Mouse (Mus musculus) kidney, embryonic 16.5 days (tissue): ENCODE results near the gene Sncb. TPM values are rescaled to one million over a fixed set of nuclear protein-coding genes. Genes with fewer than 3 reads are reported as not detected.

Experiments
- ATAC-seq: fragments of 200-750 bp; cut with Nextera tagmentation; 2 replicates; pipeline ENCODE4 v1.8.0; 2017; ENCODE audit warnings: moderate TSS enrichment; ENCODE audit not compliant: low FRiP score, low TSS enrichment
- H3K27ac ChIP-seq: fragments of 300-500 bp; sonication (generic); 2 replicates; pipeline ENCODE4 v1.5.1; 2014; ENCODE audit warnings: low read length
- H3K27me3 ChIP-seq: fragments of 300-500 bp; sonication (generic); 2 replicates; pipeline ENCODE4 v1.6.1; 2014; ENCODE audit warnings: low read length, control low read depth, mixed read lengths; ENCODE audit not compliant: insufficient read depth
- H3K36me3 ChIP-seq: fragments of 300-500 bp; sonication (generic); 2 replicates; pipeline ENCODE4 v1.6.1; 2014; ENCODE audit warnings: low read length, control low read depth, mixed read lengths; ENCODE audit not compliant: insufficient read depth
- H3K4me1 ChIP-seq: fragments of 300-500 bp; sonication (generic); 2 replicates; pipeline ENCODE4 v1.6.1; 2014; ENCODE audit warnings: low read length, control low read depth, mixed read lengths; ENCODE audit not compliant: insufficient read depth
- H3K4me2 ChIP-seq: fragments of 300-500 bp; sonication (generic); replicated peaks from 2 replicates; pipeline ENCODE4 v1.6.1; 2014; ENCODE audit warnings: low read depth, low read length
- H3K4me3 ChIP-seq: fragments of 300-500 bp; sonication (generic); 2 replicates; pipeline ENCODE4 v1.5.1; 2014; ENCODE audit warnings: mild to moderate bottlenecking, low read length
- H3K9ac ChIP-seq: fragments of 300-500 bp; sonication (generic); replicated peaks from 2 replicates; pipeline ENCODE4 v1.6.1; 2014; ENCODE audit warnings: low read length
- H3K9me3 ChIP-seq: fragments of 300-500 bp; sonication (generic); 2 replicates; pipeline ENCODE4 v1.6.1; 2016; ENCODE audit warnings: low read length, control low read depth
- WGBS: fragments of 180-500 bp; shearing (Covaris S2); extraction: QIAGEN DNeasy Blood & Tissue Kit; methylation state at CpG from one replicate; pipeline ENCODE4 v1.1.7; 2014; 5-methylcytosine and 5-hydroxymethylcytosine counted together
- polyA plus RNA-seq: library from polyadenylated mRNA; unstranded; fragments of >200 nt; fragmentation: Nextera tagmentation; extraction: Ambion mirVana; gene quantifications from 2 replicates; pipeline ENCODE4 v1.2.1, GENCODE M21; 2015

The Sncb gene
- polyA plus RNA-seq, 1 experiment from 2014 or later: not detected

- Histone ChIP-seq H3K9ac (no peak overlapping the region), H3K27ac (no peak overlapping the region)
- 65% methylated on average over 11 of the region's 11 CpGs for WGBS
Observed at GRCm38 (mm10) chr13:54726131-54726530, 40.3 kb downstream of the Sncb start.

DNA sequence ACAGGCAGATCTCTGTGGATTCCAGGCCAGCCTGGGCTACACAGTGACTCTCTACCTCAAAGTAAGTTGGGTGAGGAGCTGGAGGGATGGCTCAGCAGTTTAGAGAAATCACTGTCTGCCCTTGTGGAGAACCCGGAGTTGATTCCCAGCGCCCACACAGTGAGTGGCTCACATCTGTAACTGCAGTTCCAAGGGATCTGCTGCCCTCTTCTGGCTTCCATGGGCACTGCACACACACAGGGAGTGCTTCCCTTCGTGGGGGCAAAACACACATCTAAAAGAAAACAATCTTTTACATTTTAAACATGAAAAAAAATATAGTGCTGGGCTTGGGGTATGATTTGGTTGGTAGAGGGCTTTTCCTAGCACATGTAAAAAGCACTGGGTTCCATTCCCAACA lies 43.3 kb downstream of the Sncb start:
- no peaks in the 10 kb centered on the region for H3K27me3 ChIP-seq
- no peak overlapping the region for H3K4me2 ChIP-seq
- no peaks in the 10 kb centered on the region for H3K4me1 ChIP-seq
- no peak for ATAC-seq
- H3K9ac ChIP-seq: no peak overlapping the region
- H3K4me3 ChIP-seq: no peak overlapping the region
- H3K36me3 ChIP-seq: no peaks in the 10 kb centered on the region
- H3K27ac ChIP-seq: no peak overlapping the region
- peaks cover 4% of the 10 kb centered on the region; the same call in 1 of the 2 replicates for H3K9me3 ChIP-seq
- WGBS: 89% methylated on average over 3 of the region's 3 CpGs

More at GRCm38 (mm10) chr13:54726131-54726530, 40.3 kb downstream of the Sncb start:
- Histone ChIP-seq H3K4me3 (no peak overlapping the region), H3K27me3 (no peaks in the 10 kb centered on the region), H3K4me2 (no peak overlapping the region), H3K4me1 (no peaks in the 10 kb centered on the region), H3K36me3 (no peaks in the 10 kb centered on the region), H3K9me3 (peaks cover 4% of the 10 kb centered on the region; the same call in 1 of the 2 replicates)
- ATAC-seq: no peak

GRCm38 (mm10) chr13:54716916-54717315 lies 49.5 kb downstream of the Sncb start:
- Histone ChIP-seq H3K27me3 (no peaks in the 10 kb centered on the region), H3K4me1 (no peaks in the 10 kb centered on the region), H3K4me3 (no peak overlapping the region), H3K9me3 (no peaks in the 10 kb centered on the region), H3K27ac (no peak overlapping the region), H3K4me2 (no peak overlapping the region), H3K36me3 (no peaks in the 10 kb centered on the region), H3K9ac (no peak overlapping the region)
- no peak for ATAC-seq
- 0% methylated on average over 5 of the region's 5 CpGs for WGBS

- Histone ChIP-seq H3K36me3 (no peaks in the 10 kb centered on the region), H3K9me3 (no peaks in the 10 kb centered on the region), H3K27ac (no peak overlapping the region), H3K4me1 (no peaks in the 10 kb centered on the region), H3K4me3 (no peak overlapping the region), H3K27me3 (no peaks in the 10 kb centered on the region), H3K9ac (no peak overlapping the region), H3K4me2 (no peak overlapping the region)
- WGBS: 67% methylated on average over 10 of the region's 10 CpGs
- ATAC-seq: no peak
Observed at GRCm38 (mm10) chr13:54714996-54715395, 51.4 kb downstream of the Sncb start.

DNA sequence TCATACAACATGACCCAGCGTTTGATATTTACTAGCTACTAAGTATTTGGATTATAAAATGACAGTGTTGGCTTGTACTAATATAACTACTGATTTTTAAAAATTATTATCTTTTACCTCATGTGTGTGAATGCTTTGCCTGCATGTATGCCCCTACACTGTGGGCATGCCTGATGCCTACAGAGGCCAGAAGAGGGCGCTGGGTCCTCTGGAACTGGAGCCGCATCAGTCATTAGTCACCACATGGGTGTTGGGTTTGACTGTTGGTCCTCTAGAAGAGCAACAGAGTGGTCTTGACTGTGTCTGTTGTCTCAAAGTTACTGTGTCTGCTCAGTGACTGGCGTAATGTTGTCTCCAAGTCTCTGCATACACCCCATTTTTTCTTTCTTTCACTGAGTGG lies 52.0 kb downstream of the Sncb start:
- Histone ChIP-seq H3K4me2 (no peak overlapping the region), H3K27me3 (no peaks in the 10 kb centered on the region), H3K4me1 (no peaks in the 10 kb centered on the region), H3K9ac (no peak overlapping the region), H3K9me3 (no peaks in the 10 kb centered on the region), H3K27ac (no peak overlapping the region), H3K36me3 (no peaks in the 10 kb centered on the region), H3K4me3 (no peak overlapping the region)
- 40% methylated on average over 4 of the region's 4 CpGs for WGBS
- no peak for ATAC-seq

DNA sequence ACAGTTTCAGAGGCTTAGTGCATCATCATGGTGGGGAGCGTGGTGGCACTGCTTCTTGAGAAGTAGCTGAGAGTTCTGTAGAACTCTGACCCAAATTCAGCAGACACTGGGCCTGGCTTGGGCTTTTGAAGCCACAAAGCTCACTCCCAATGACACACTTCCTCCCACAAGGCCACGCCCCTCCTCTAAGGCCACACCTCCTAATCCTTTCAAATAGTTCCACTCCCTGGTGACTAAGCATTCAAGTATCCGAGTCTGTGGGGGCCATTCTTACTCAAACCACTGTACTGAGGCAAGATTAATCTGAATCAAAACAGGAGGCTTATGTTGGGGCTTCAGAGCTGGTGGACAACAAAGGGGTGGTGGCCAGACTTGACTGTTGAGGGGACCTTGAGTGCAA lies 55.5 kb downstream of the Sncb start:
- no peak for ATAC-seq
- Histone ChIP-seq H3K36me3 (no peaks in the 10 kb centered on the region), H3K9me3 (no peaks in the 10 kb centered on the region), H3K27me3 (no peaks in the 10 kb centered on the region), H3K4me2 (no peak overlapping the region), H3K4me3 (no peak overlapping the region), H3K27ac (no peak overlapping the region), H3K4me1 (no peaks in the 10 kb centered on the region), H3K9ac (no peak overlapping the region)
- 81% methylated on average over 3 of the region's 3 CpGs for WGBS

Other genes with a start within 250 kb of the Sncb start
- 202 and 205 TPM in 2 replicates for gene 4833439L19Rik, start 201.2 kb downstream of the Sncb start, polyA plus RNA-seq
- 31.8 and 37.8 TPM in 2 replicates for gene Arl10, start 191.6 kb downstream of the Sncb start, polyA plus RNA-seq
- gene Nop16, start 176.5 kb downstream of the Sncb start, polyA plus RNA-seq: 97.6 and 106 TPM in 2 replicates
- gene Higd2a, start 176.4 kb downstream of the Sncb start, polyA plus RNA-seq: 203 and 208 TPM in 2 replicates
- gene Cltb, start 155.3 kb downstream of the Sncb start, polyA plus RNA-seq: 45.2 and 47.1 TPM in 2 replicates
- 76.0 and 83.6 TPM in 2 replicates for gene Faf2, start 144.8 kb downstream of the Sncb start, polyA plus RNA-seq
- gene Rnf44, start 72.7 kb downstream of the Sncb start, polyA plus RNA-seq: 71.3 and 77.5 TPM in 2 replicates
- gene Cdhr2, start 65.1 kb downstream of the Sncb start, polyA plus RNA-seq: 8.6 TPM in 2 replicates
- 0.06 and 0.09 TPM in 2 replicates for gene Gprin1, start 16.7 kb downstream of the Sncb start, polyA plus RNA-seq
- gene Eif4e1b, start 17.4 kb upstream of the Sncb start, polyA plus RNA-seq: not detected in 2 replicates
- 12.6 and 14.3 TPM in 2 replicates for gene Tspan17, start 22.8 kb upstream of the Sncb start, polyA plus RNA-seq
- gene Unc5a, start 182.8 kb upstream of the Sncb start, polyA plus RNA-seq: 2.6 and 2.7 TPM in 2 replicates